Mouse (Mus musculus): ENCODE data around the gene Spem2. TPM values are rescaled to one million over a fixed set of nuclear protein-coding genes. Genes with fewer than 3 reads are reported as not detected.
A peak's percentile ranks its signal among the peaks of the same experiment; 100 is the strongest.

The Spem2 gene
- polyA plus RNA-seq, 1 experiment from 2014 or later, result not detected

DNA sequence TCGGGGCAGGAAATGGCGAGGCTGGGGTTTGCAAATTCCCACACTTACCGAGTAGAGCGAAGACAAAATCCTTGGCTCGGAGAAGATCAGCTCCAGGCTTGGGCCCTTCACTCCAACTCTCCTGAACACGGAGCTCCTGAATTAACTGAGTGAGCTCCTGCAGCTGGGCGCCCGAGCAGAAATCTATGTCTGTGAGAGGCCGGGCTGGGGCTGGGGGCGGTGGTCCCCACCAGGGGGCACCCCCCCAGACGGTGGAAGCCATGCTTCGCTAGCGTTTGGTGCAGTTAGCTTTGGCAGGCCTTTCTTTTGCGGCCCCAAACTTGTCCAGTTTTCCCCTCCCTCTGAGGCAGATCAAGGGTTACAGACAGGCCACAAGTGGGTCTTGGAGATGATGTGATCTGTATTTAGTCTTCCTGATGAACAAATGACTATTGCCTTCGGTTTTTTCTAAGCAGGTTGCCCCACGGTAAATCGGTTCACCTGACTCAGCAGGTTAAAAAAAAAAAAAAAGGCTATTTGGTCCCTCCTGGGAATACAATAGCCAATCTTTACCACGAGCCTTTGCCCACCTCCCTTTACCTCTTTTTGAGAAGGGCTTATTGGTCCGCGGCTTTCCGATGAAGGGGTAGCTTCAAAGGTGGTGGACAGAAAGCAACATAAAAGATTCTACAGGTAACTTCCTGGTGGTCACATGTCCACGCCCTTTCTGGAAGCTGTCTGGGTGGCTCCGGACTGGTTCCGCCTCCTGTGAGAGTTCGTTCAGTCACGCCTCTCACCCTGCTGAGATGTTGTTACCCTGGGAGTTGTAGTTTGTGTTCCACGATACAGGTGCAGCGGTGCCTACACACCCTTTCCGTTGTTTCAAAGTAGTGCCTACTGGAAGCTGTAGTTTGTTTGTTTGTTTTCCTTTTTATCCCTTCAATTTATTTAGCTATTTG lies 13.0 kb downstream of the Spem2 start, which contains the start of gene Tmem102:
Tmem102 (minus strand) TSS at position 653 of the 938 bp plus-strand sequence.
- peaks cover 47% of the 10 kb centered on the region for H3K27me3 ChIP-seq (ENCODE audit: control insufficient read depth, insufficient read depth, low read length)
- no peaks in the 10 kb centered on the region for H3K36me3 ChIP-seq (ENCODE audit: control insufficient read depth, insufficient read depth, low read length)
- H3K4me1 ChIP-seq (ENCODE audit: control insufficient read depth, insufficient read depth, low read length), result peaks cover 30% of the 10 kb centered on the region
- no peaks in the 10 kb centered on the region for H3K9me3 ChIP-seq (replicated peaks; ENCODE audit: control insufficient read depth, low read length)
- 7% methylated on average over 29 of the region's 29 CpGs for WGBS (ENCODE audit: insufficient replicate concordance)
- no peak for ATAC-seq (replicated peaks; ENCODE audit: insufficient number of reproducible peaks, low FRiP score, low TSS enrichment)
- no peak within 1 kb of the TSS for H3K9ac ChIP-seq (ENCODE audit: low read depth, low read length)
- peak within 1 kb of the TSS; percentile 98 for H3K4me2 ChIP-seq
- H3K4me3 ChIP-seq (ENCODE audit: low read depth, low read length), result peak within 1 kb of the TSS; percentile 47
- H3K27ac ChIP-seq (ENCODE audit: low read depth, low read length), result no peak within 1 kb of the TSS

DNA sequence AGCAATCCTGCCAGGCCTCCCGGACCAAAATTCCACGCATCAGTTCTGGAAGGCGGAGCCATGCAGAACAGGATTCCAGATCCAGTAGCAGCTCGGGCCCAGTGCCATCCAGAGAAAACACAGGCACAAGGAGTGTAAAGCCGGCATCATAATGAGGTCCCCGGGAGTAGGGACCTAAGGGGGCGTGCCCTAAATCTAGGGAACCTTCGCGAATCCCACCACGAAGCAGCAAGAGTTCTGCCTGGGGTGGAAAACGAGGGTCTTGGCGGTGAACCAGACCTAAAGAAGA lies 13.7 kb downstream of the Spem2 start:
- ATAC-seq (replicated peaks; ENCODE audit: insufficient number of reproducible peaks, low FRiP score, low TSS enrichment), result no peak
- Histone ChIP-seq H3K4me1 (ENCODE audit: control insufficient read depth, insufficient read depth, low read length) (peaks cover 32% of the 10 kb centered on the region), H3K9ac (ENCODE audit: low read depth, low read length) (no peak overlapping the region), H3K36me3 (ENCODE audit: control insufficient read depth, insufficient read depth, low read length) (no peaks in the 10 kb centered on the region), H3K27me3 (ENCODE audit: control insufficient read depth, insufficient read depth, low read length) (peaks cover 51% of the 10 kb centered on the region), H3K27ac (ENCODE audit: low read depth, low read length) (no peak overlapping the region), H3K9me3 (replicated peaks; ENCODE audit: control insufficient read depth, low read length) (no peaks in the 10 kb centered on the region), H3K4me2 (peak overlapping the region; percentile 98), H3K4me3 (ENCODE audit: low read depth, low read length) (peak overlapping the region; percentile 47)
- 4% methylated on average over 12 of the region's 12 CpGs for WGBS (ENCODE audit: insufficient replicate concordance)

DNA sequence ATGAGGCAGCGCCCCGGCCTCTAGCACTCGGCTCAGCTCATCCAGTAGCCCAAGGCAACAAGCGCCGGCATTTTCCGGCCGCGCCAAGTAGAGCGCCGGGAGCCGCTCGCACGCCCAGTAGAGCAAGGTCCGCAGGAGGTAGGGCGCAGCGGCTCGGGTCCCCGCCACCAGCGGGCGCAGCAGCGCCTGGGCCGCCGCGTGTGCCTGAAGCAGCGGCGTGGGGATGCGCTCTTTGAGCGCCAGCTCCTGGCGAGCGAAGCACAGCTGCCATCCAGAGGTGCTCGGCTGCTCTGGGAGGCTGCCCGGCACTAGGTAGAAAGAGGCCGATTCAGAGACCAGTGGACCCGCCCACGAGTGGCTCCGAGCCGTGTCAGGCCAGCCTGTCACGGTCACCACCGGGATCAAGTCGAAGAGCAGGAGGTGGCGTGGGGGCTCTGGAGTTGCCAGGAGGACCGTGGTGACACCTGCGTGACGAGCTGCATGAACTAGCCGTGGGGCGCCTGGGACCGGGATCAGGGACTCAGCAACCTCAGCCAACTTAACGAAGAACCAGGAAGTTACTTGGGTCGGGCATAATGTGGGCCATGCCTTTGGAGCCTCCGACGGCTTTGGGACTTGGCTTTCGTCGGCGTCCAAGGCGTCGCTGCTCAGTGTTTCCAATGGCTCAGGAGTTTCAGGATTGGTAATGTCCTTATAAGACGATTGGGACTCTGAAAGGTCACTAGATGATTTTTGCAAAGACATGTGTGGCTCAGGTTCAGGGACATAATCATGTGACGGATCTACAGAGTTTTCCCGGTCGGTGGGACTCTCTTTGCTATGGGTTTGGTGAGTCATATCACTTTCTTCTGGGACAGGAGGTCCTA lies 14.2 kb downstream of the Spem2 start:
- Histone ChIP-seq H3K36me3 (ENCODE audit: control insufficient read depth, insufficient read depth, low read length) (no peaks in the 10 kb centered on the region), H3K4me3 (ENCODE audit: low read depth, low read length) (peak overlapping the region; percentile 47), H3K27me3 (ENCODE audit: control insufficient read depth, insufficient read depth, low read length) (peaks cover 57% of the 10 kb centered on the region), H3K9me3 (replicated peaks; ENCODE audit: control insufficient read depth, low read length) (no peaks in the 10 kb centered on the region), H3K27ac (ENCODE audit: low read depth, low read length) (no peak overlapping the region), H3K4me1 (ENCODE audit: control insufficient read depth, insufficient read depth, low read length) (peaks cover 37% of the 10 kb centered on the region), H3K4me2 (peak overlapping the region; percentile 98), H3K9ac (ENCODE audit: low read depth, low read length) (peak overlapping the region; percentile 73)
- WGBS (ENCODE audit: insufficient replicate concordance), result 2% methylated on average over 58 of the region's 60 CpGs
- peak; percentile 67 for ATAC-seq (replicated peaks; ENCODE audit: insufficient number of reproducible peaks, low FRiP score, low TSS enrichment)

DNA sequence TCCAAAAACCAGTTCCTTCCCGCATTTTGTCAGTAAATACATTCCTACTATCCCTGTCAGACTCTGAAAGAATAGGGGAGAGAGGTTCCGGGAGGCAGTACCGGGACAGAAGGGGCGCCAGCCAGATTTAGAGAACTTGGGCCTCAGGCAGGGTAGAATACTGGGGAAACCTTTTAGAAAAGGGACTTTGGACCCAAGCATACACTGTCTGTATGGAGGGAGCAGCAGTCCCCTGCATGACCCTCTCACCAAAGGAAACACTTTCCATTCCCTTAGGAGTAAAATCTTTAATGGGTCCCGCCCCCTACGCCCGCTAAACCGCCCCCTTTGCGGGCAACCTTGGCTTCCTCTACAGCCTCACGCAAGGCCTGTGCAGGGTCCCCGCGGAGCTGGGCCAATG lies 14.9 kb downstream of the Spem2 start:
- H3K9ac ChIP-seq (ENCODE audit: low read depth, low read length), result peak overlapping the region; percentile 73
- H3K27ac ChIP-seq (ENCODE audit: low read depth, low read length), result no peak overlapping the region
- no peaks in the 10 kb centered on the region for H3K36me3 ChIP-seq (ENCODE audit: control insufficient read depth, insufficient read depth, low read length)
- peaks cover 57% of the 10 kb centered on the region for H3K27me3 ChIP-seq (ENCODE audit: control insufficient read depth, insufficient read depth, low read length)
- no peak for ATAC-seq (replicated peaks; ENCODE audit: insufficient number of reproducible peaks, low FRiP score, low TSS enrichment)
- WGBS (ENCODE audit: insufficient replicate concordance), result under 1% methylated on average over 12 of the region's 12 CpGs
- peaks cover 38% of the 10 kb centered on the region for H3K4me1 ChIP-seq (ENCODE audit: control insufficient read depth, insufficient read depth, low read length)
- no peaks in the 10 kb centered on the region for H3K9me3 ChIP-seq (replicated peaks; ENCODE audit: control insufficient read depth, low read length)
- H3K4me2 ChIP-seq, result peak overlapping the region; percentile 98
- H3K4me3 ChIP-seq (ENCODE audit: low read depth, low read length), result peak overlapping the region; percentile 47

DNA sequence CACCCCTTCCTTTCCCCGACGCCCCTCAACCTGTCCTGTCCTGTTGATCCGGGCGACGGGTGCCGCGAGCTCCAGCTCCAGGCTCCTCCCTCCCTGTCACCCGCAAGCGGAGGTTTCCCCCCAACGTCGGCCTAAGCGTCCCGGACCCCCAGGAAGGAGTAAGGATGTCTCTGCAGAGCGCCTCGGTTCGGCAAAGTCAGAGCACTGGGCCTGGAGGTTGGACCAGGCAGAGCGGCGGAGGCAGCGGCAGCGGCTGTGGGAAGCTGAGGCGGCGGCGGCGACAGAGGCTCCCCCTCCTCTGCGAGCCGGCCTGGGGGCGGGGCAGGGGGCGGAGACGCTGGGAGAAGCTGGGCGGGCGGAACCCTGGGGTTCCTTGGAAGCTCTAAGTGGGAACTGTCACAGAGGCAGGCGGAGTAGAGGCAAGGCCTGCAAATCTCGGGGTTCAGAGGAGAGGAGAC lies 15.6 kb downstream of the Spem2 start:
- no peak overlapping the region for H3K27ac ChIP-seq (ENCODE audit: low read depth, low read length)
- WGBS (ENCODE audit: insufficient replicate concordance), result under 1% methylated on average over 33 of the region's 33 CpGs
- H3K9me3 ChIP-seq (replicated peaks; ENCODE audit: control insufficient read depth, low read length), result no peaks in the 10 kb centered on the region
- H3K36me3 ChIP-seq (ENCODE audit: control insufficient read depth, insufficient read depth, low read length), result no peaks in the 10 kb centered on the region
- peaks cover 63% of the 10 kb centered on the region for H3K27me3 ChIP-seq (ENCODE audit: control insufficient read depth, insufficient read depth, low read length)
- H3K4me2 ChIP-seq, result peak overlapping the region; percentile 98
- peaks cover 38% of the 10 kb centered on the region for H3K4me1 ChIP-seq (ENCODE audit: control insufficient read depth, insufficient read depth, low read length)
- ATAC-seq (replicated peaks; ENCODE audit: insufficient number of reproducible peaks, low FRiP score, low TSS enrichment), result no peak; the same call in 1 of the 2 replicates
- H3K9ac ChIP-seq (ENCODE audit: low read depth, low read length), result peak overlapping the region; percentile 50
- peak overlapping the region; percentile 47 for H3K4me3 ChIP-seq (ENCODE audit: low read depth, low read length)

DNA sequence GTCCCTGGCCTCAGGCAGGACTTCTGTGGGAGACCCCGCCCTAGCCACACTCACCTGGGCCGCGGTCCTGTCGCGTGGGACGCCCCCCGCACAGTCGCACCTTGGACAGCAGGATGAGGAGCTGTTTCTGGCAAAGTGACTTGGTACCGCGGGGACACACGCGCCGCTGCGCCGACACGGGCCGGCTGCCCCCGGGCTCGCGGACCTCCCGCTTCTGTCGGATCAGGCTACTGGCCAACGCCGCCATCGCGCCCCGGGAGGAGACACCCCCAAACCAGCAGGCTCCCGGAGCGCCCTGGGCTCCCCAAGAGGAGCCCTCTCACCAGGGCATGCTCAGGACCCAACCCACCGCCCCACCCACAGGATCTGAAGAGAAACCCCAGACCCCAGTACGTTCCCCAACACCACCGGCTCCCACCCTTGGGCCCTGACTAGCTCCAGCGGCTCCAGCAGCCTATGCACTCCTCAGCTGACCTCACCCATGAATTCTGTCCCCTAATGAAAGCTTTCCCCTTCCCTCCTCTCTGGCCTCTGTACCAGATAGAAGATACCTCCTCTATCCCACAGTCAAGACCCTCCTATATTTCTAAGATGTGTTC lies 16.8 kb downstream of the Spem2 start, which contains the start of gene Fgf11:
Fgf11 (minus strand) TSS at position 479 of the 599 bp plus-strand sequence.
- Histone ChIP-seq H3K4me1 (ENCODE audit: control insufficient read depth, insufficient read depth, low read length) (peaks cover 38% of the 10 kb centered on the region), H3K36me3 (ENCODE audit: control insufficient read depth, insufficient read depth, low read length) (no peaks in the 10 kb centered on the region), H3K27me3 (ENCODE audit: control insufficient read depth, insufficient read depth, low read length) (peaks cover 67% of the 10 kb centered on the region), H3K4me3 (ENCODE audit: low read depth, low read length) (peak within 1 kb of the TSS; percentile 47), H3K27ac (ENCODE audit: low read depth, low read length) (peak within 1 kb of the TSS; percentile 68), H3K9me3 (replicated peaks; ENCODE audit: control insufficient read depth, low read length) (no peaks in the 10 kb centered on the region), H3K4me2 (peak within 1 kb of the TSS; percentile 98), H3K9ac (ENCODE audit: low read depth, low read length) (peak within 1 kb of the TSS; percentile 73)
- no peak for ATAC-seq (replicated peaks; ENCODE audit: insufficient number of reproducible peaks, low FRiP score, low TSS enrichment)
- WGBS (ENCODE audit: insufficient replicate concordance), result 1% methylated on average over 33 of the region's 33 CpGs

DNA sequence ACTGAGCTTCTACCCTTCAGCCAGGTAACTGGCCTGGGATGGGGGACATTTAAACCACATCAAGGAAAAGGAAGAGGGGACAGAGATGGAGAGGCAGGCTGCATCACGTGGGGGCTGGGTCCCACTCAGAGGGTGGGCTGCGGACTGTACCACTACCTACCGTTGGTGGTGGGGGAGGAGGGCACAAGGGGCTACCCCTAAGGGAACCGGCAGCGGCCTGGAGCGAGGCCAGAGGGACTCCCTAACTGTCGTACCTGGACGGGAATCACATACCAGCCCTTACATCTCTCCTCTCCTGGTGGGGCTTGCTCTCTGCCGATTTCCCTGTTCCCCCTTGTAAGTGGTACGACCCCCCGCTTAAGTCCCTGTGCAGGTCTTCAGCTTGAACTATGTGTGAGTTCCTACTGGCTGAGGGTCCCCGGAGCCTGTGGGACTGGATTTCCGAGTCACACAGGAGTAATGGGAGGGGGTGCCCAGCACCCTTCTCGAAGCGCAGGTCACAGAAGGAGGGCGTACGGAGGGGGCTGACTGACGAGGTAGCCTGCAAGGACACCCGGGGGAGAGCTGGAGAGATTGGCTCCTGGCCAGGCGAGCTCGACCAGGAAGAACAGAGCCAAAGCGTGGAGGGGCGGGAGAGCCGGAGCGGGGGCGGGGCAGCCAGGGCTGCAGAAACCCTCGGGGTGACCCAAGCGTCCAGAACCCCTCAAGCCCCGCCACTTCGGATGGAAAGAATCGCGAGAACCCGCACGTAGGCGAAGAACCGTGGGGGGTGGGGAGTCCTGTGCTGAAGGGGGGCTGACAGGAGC lies 17.7 kb downstream of the Spem2 start:
- peak overlapping the region; percentile 47 for H3K4me3 ChIP-seq (ENCODE audit: low read depth, low read length)
- no peaks in the 10 kb centered on the region for H3K36me3 ChIP-seq (ENCODE audit: control insufficient read depth, insufficient read depth, low read length)
- peak overlapping the region; percentile 73 for H3K9ac ChIP-seq (ENCODE audit: low read depth, low read length)
- H3K4me1 ChIP-seq (ENCODE audit: control insufficient read depth, insufficient read depth, low read length), result peaks cover 38% of the 10 kb centered on the region
- peak; percentile 41 for ATAC-seq (replicated peaks; ENCODE audit: insufficient number of reproducible peaks, low FRiP score, low TSS enrichment)
- no peaks in the 10 kb centered on the region for H3K9me3 ChIP-seq (replicated peaks; ENCODE audit: control insufficient read depth, low read length)
- 1% methylated on average over 36 of the region's 36 CpGs for WGBS (ENCODE audit: insufficient replicate concordance)
- peak overlapping the region; percentile 98 for H3K4me2 ChIP-seq
- H3K27ac ChIP-seq (ENCODE audit: low read depth, low read length), result peak overlapping the region; percentile 68
- H3K27me3 ChIP-seq (ENCODE audit: control insufficient read depth, insufficient read depth, low read length), result peaks cover 65% of the 10 kb centered on the region

DNA sequence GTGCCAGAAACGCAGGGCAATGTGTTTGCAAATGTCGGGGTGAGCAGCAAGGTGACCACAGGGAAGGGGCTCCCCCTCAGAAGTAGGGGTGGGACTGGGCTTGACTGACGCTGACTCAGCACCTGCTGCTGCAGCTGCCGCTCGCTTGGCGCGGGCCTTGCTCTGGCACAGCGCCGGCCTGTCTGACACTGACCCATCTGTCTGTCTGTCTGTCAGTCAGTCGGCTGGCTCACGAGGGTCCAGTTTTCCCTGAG lies 18.2 kb downstream of the Spem2 start:
- Histone ChIP-seq H3K27ac (ENCODE audit: low read depth, low read length) (no peak overlapping the region), H3K4me2 (peak overlapping the region; percentile 98), H3K9me3 (replicated peaks; ENCODE audit: control insufficient read depth, low read length) (no peaks in the 10 kb centered on the region), H3K36me3 (ENCODE audit: control insufficient read depth, insufficient read depth, low read length) (no peaks in the 10 kb centered on the region), H3K9ac (ENCODE audit: low read depth, low read length) (peak overlapping the region; percentile 73), H3K27me3 (ENCODE audit: control insufficient read depth, insufficient read depth, low read length) (peaks cover 61% of the 10 kb centered on the region), H3K4me3 (ENCODE audit: low read depth, low read length) (peak overlapping the region; percentile 47), H3K4me1 (ENCODE audit: control insufficient read depth, insufficient read depth, low read length) (peaks cover 38% of the 10 kb centered on the region)
- ATAC-seq (replicated peaks; ENCODE audit: insufficient number of reproducible peaks, low FRiP score, low TSS enrichment), result no peak
- 0% methylated on average over 11 of the region's 11 CpGs for WGBS (ENCODE audit: insufficient replicate concordance)

Data from heart, embryonic 11.5 days (tissue).